Mouse (Mus musculus) E14TG2a.4 (cell line): ENCODE measurements around the gene Olfr1497.

Source experiments
- CTCF ChIP-seq: conservative IDR thresholded peaks from 2 replicates; pipeline ENCODE4 v1.5.1; 2014; ENCODE audit warnings: low read length
- POU5F1 ChIP-seq: IDR thresholded peaks from 2 replicates; pipeline ENCODE4 v1.6.1; 2014; ENCODE audit warnings: low read length, borderline replicate concordance

- TF ChIP-seq CTCF (no peak), POU5F1 (no peak)
These were observed 32.4 kb upstream of the Olfr1497 start, which contains the start of gene Olfr1500 for GRCm38 (mm10) chr19:13830388-13830787.
